ENCODE assay signal across 10 mouse cellular contexts in the genomic region with DNA sequence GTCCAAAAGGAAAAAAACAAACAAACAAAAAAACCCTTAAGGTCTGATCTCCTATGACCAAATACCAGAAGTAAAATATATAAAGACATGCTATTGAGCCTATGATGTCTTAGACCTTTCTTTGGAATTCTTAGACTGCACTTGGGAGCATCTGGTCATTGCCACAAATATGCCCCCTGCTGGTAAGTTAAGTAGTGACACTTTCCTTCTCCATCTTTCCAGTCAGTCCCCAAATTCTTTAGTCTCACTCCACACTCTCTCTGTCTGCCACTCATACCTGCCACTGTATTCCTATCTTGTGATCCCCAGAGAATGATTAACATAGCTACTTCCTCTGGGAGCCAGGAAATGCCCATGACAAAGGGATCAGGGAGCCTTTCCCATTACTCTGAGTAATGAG. TPM values are rescaled to one million over a fixed set of nuclear protein-coding genes. Genes with fewer than 3 reads are reported as not detected.
DNase-seq lines count a peak whose midpoint lies in the region; ATAC-seq and TF ChIP-seq lines count a peak whose summit lies in the region.
"Had no signal": no experiment of that assay in that cellular context is flagged by ENCODE, and none has a peak within 500 bp of the region (broad histone marks: within the 10 kb centered on the region; RNA-seq: fewer than 3 reads in every experiment).

No protein-coding gene starts in this region.

- no peak for ATAC-seq in forebrain, postnatal 0 days
- no peak for ATAC-seq in forebrain, embryonic 15.5 days (replicated peaks)
- ATAC-seq in liver, embryonic 12.5 days, result no peak
- ATAC-seq in erythroid progenitor cell, adult 5-6 weeks (replicated peaks; ENCODE audit: low FRiP score, poor library complexity, severe bottlenecking), result peak; percentile 53; the same call in 1 of the 2 replicates

- no peak overlapping the region for H3K9ac ChIP-seq in forebrain, postnatal 0 days
- H3K9ac ChIP-seq in forebrain, embryonic 15.5 days (replicated peaks), result no peak overlapping the region
- no peak overlapping the region for H3K9ac ChIP-seq in liver, adult 2 months (ENCODE audit: low read depth, low read length)
- H3K9ac ChIP-seq in liver, embryonic 12.5 days, result no peak overlapping the region
- H3K9ac ChIP-seq in MEL (ENCODE audit: control insufficient read depth, low read depth, low read length, poor library complexity, severe bottlenecking), result no peak overlapping the region
- H3K9ac ChIP-seq: liver, embryonic 15.5 days had no signal

- no peaks in the 10 kb centered on the region for H3K36me3 ChIP-seq in forebrain, postnatal 0 days (ENCODE audit: insufficient read depth)
- no peaks in the 10 kb centered on the region for H3K36me3 ChIP-seq in forebrain, embryonic 15.5 days
- no peaks in the 10 kb centered on the region for H3K36me3 ChIP-seq in liver, adult 2 months (ENCODE audit: control insufficient read depth, insufficient read depth, low read length)
- H3K36me3 ChIP-seq in liver, embryonic 12.5 days, result no peaks in the 10 kb centered on the region
- peaks cover 0 to 3% of the 10 kb centered on the region in 2 experiments; a peak in 1 of 4 replicates for H3K36me3 ChIP-seq in MEL (ENCODE audit: control insufficient read depth in 1 of 2, insufficient read depth in 2 of 2, low read length in 2 of 2)
- no peaks in the 10 kb centered on the region for H3K36me3 ChIP-seq in splenic B cell, adult 2 months (ENCODE audit: control insufficient read depth, insufficient read depth, low read length, poor library complexity, severe bottlenecking)
- H3K36me3 ChIP-seq: liver, embryonic 15.5 days had no signal

- no peaks in the 10 kb centered on the region for H3K9me3 ChIP-seq in forebrain, postnatal 0 days (ENCODE audit: low read length)
- no peaks in the 10 kb centered on the region for H3K9me3 ChIP-seq in forebrain, embryonic 15.5 days
- H3K9me3 ChIP-seq in liver, embryonic 12.5 days (replicated peaks), result no peaks in the 10 kb centered on the region
- H3K9me3 ChIP-seq in MEL (replicated peaks; ENCODE audit: insufficient read depth, low read length), result no peaks in the 10 kb centered on the region
- H3K9me3 ChIP-seq: liver, embryonic 15.5 days had no signal

- 0 out of 2 replicates have a peak, but pooled peaks cover 3% of the 10 kb centered on the region for H3K4me1 ChIP-seq in forebrain, postnatal 0 days (ENCODE audit: insufficient read depth)
- peaks cover 11% of the 10 kb centered on the region for H3K4me1 ChIP-seq in forebrain, embryonic 15.5 days
- peaks cover 4% of the 10 kb centered on the region for H3K4me1 ChIP-seq in liver, adult 2 months (ENCODE audit: control insufficient read depth, insufficient read depth, low read length)
- peaks cover 22% of the 10 kb centered on the region for H3K4me1 ChIP-seq in liver, embryonic 12.5 days
- peaks cover 0 to 15% of the 10 kb centered on the region in 2 experiments; a peak in 2 of 4 replicates for H3K4me1 ChIP-seq in MEL (ENCODE audit: control insufficient read depth in 1 of 2, insufficient read depth in 2 of 2, low read length in 2 of 2)

- peak; percentile 72 for TF ChIP-seq RAD21 in MEL (IDR thresholded peaks at IDR 0.05; ENCODE audit: low read depth, low read length)

- no peak overlapping the region for H3K4me3 ChIP-seq in forebrain, postnatal 0 days (ENCODE audit: low read depth, low read length)
- no peak overlapping the region for H3K4me3 ChIP-seq in forebrain, embryonic 15.5 days
- no peak overlapping the region for H3K4me3 ChIP-seq in liver, adult 2 months (ENCODE audit: insufficient read depth, low read depth, low read length)
- no peak overlapping the region for H3K4me3 ChIP-seq in liver, embryonic 12.5 days
- H3K4me3 ChIP-seq in MEL (ENCODE audit: control insufficient read depth in 1 of 2, insufficient read depth in 1 of 2, low read depth in 2 of 2, low read length in 2 of 2), result no peak overlapping the region
- H3K4me3 ChIP-seq: liver, embryonic 15.5 days had no signal

- H3K27ac ChIP-seq in forebrain, postnatal 0 days (ENCODE audit: low read depth, low read length), result no peak overlapping the region
- H3K27ac ChIP-seq in forebrain, embryonic 15.5 days (replicated peaks), result no peak overlapping the region
- no peak overlapping the region for H3K27ac ChIP-seq in liver, adult 2 months (replicated peaks; ENCODE audit: insufficient read depth, low read depth, low read length)
- H3K27ac ChIP-seq in liver, embryonic 12.5 days, result no peak overlapping the region
- no peak overlapping the region for H3K27ac ChIP-seq in MEL (ENCODE audit: control insufficient read depth, low read depth, low read length)
- H3K27ac ChIP-seq: liver, embryonic 15.5 days had no signal

- peak; percentile 80 for TF ChIP-seq CTCF in forebrain, postnatal 0 days (IDR thresholded peaks at IDR 0.05; ENCODE audit: low read depth)
- TF ChIP-seq CTCF in liver, adult 2 months (IDR thresholded peaks at IDR 0.05; ENCODE audit: low read depth, low read length), result peak; percentile 43; the same call in 1 of the 2 replicates
- TF ChIP-seq CTCF in MEL (IDR thresholded peaks at IDR 0.05 in 2 of 3, conservative IDR thresholded peaks at IDR 0.05 in 1 of 3; ENCODE audit: control insufficient read depth in 1 of 3, insufficient read depth in 1 of 3, low read depth in 2 of 3, low read length in 3 of 3, poor library complexity in 1 of 3, severe bottlenecking in 1 of 3), result peak; percentile 41 to 83 (median 75); a peak in 5 of 6 replicates

- peak; percentile 67 for DNase-seq in forebrain, postnatal 0 days
- peak; percentile 43 for DNase-seq in liver, adult 2 months (ENCODE audit: extremely low read depth, low read depth, low spot score)
- DNase-seq in MEL (ENCODE audit: low read depth, low spot score), result peak; percentile 67
- peak; percentile 68 for DNase-seq in splenic B cell, adult 2 months (ENCODE audit: low read depth, low spot score)
- no peak for DNase-seq in gastrocnemius, postnatal 10 days

- H3K4me2 ChIP-seq in forebrain, postnatal 0 days (ENCODE audit: low read depth), result no peak overlapping the region
- no peak overlapping the region for H3K4me2 ChIP-seq in forebrain, embryonic 15.5 days (replicated peaks)
- no peak overlapping the region for H3K4me2 ChIP-seq in liver, embryonic 12.5 days
- H3K4me2 ChIP-seq: liver, embryonic 15.5 days had no signal

- no peaks in the 10 kb centered on the region for H3K79me2 ChIP-seq in liver, adult 2 months (ENCODE audit: control insufficient read depth, insufficient read depth, low read length)
- no peaks in the 10 kb centered on the region for H3K79me2 ChIP-seq in MEL (ENCODE audit: control insufficient read depth, insufficient read depth, low read length, poor library complexity)

- no peaks in the 10 kb centered on the region for H3K27me3 ChIP-seq in forebrain, postnatal 0 days (ENCODE audit: insufficient read depth, low read length)
- 0 out of 2 replicates have a peak, but pooled peaks cover 5% of the 10 kb centered on the region for H3K27me3 ChIP-seq in forebrain, embryonic 15.5 days
- no peaks in the 10 kb centered on the region for H3K27me3 ChIP-seq in liver, adult 2 months (ENCODE audit: control insufficient read depth, insufficient read depth, low read length)
- H3K27me3 ChIP-seq in liver, embryonic 12.5 days (replicated peaks), result peaks cover 31% of the 10 kb centered on the region
- H3K27me3 ChIP-seq in MEL (ENCODE audit: control insufficient read depth in 1 of 2, insufficient read depth in 2 of 2, low read length in 2 of 2), result 0 out of 4 replicates have a peak, but pooled peaks cover 0 to 5% of the 10 kb centered on the region in 2 experiments
- no peaks in the 10 kb centered on the region for H3K27me3 ChIP-seq in splenic B cell, adult 2 months (ENCODE audit: control insufficient read depth, insufficient read depth, low read length, poor library complexity, severe bottlenecking)

- no peak for TF ChIP-seq POLR2A in liver, adult 2 months (IDR thresholded peaks at IDR 0.05; ENCODE audit: extremely low read depth, insufficient read depth, low read length)
- TF ChIP-seq POLR2A in MEL (IDR thresholded peaks at IDR 0.05; ENCODE audit: control insufficient read depth in 1 of 2, insufficient read depth in 1 of 2, low read depth in 1 of 2, low read length in 2 of 2, poor library complexity in 1 of 2), result no peak

- TF ChIP-seq EP300 in MEL (IDR thresholded peaks at IDR 0.05; ENCODE audit: low read depth in 1 of 2, low read length in 2 of 2), result no peak

RNA-seq across cellular contexts. Expression of a gene that starts 2.0 kb away (rescaled TPM):
- 0.15 and 0.57 TPM in 2 replicates for total RNA-seq in forebrain, postnatal 0 days (2014; rRNA removed)
- 0.30 and 0.83 TPM in 2 replicates for polyA plus RNA-seq in forebrain, postnatal 0 days (2015; fragmentation: Nextera tagmentation; extraction: Ambion mirVana)
- not detected in 2 replicates for polyA plus RNA-seq in forebrain, embryonic 15.5 days (2015; fragmentation: Nextera tagmentation; extraction: Ambion mirVana)
- total RNA-seq in liver, adult 2 months (2014; rRNA removed), result 0.46 TPM in 1 of 2 replicates, not detected in the other
- not detected in 2 replicates for polyA plus RNA-seq in liver, adult 2 months (2012; rRNA removed)
- 0.38 TPM in 1 of 2 replicates, not detected in the other for polyA plus RNA-seq in liver, embryonic 12.5 days (2016; fragmentation: Nextera tagmentation; extraction: Ambion mirVana)
- 0.15 TPM in 1 of 2 replicates, not detected in the other for total RNA-seq in MEL (2012; rRNA removed)
- polyA plus RNA-seq in MEL (2012; ENCODE audit: insufficient read depth in 1 of 2, insufficient read length in 2 of 2, low read depth in 1 of 2, low replicate concordance in 2 of 2, missing spikeins in 1 of 2), result under 1 TPM in 1 of 2 experiments, not detected in 1; 0.15 TPM
- not detected in 2 replicates for total RNA-seq in erythroid progenitor cell, adult 5-6 weeks (2015; ENCODE audit: low replicate concordance)
- total RNA-seq in erythroid progenitor cell, adult 5-6 weeks (2017; ENCODE audit: low replicate concordance), result not detected in 2 replicates
- 1,000 to 10,000 TPM; 1,648 to 1,795 TPM for total RNA-seq in gastrocnemius, postnatal 10 days (2021)
- polyA plus RNA-seq: small intestine, adult 2 months had no signal

RNA-seq across cellular contexts. Expression of a gene that starts 9.8 kb away (rescaled TPM):
- total RNA-seq in forebrain, postnatal 0 days (2014; rRNA removed), result 0.15 and 0.24 TPM in 2 replicates
- polyA plus RNA-seq in forebrain, postnatal 0 days (2015; fragmentation: Nextera tagmentation; extraction: Ambion mirVana), result 0.17 and 0.19 TPM in 2 replicates
- polyA plus RNA-seq in forebrain, embryonic 15.5 days (2015; fragmentation: Nextera tagmentation; extraction: Ambion mirVana), result 0.11 and 0.17 TPM in 2 replicates
- 0.09 TPM in 1 of 2 replicates, not detected in the other for total RNA-seq in liver, adult 2 months (2014; rRNA removed)
- polyA plus RNA-seq in liver, adult 2 months (2012; rRNA removed), result 0.10 TPM in 1 of 2 replicates, not detected in the other
- 0.25 and 0.54 TPM in 2 replicates for polyA plus RNA-seq in liver, embryonic 12.5 days (2016; fragmentation: Nextera tagmentation; extraction: Ambion mirVana)
- total RNA-seq in MEL (2012; rRNA removed), result 0.04 TPM in 1 of 2 replicates, not detected in the other
- polyA plus RNA-seq in MEL (2012; ENCODE audit: insufficient read depth in 1 of 2, insufficient read length in 2 of 2, low read depth in 1 of 2, low replicate concordance in 2 of 2, missing spikeins in 1 of 2), result under 1 TPM in 1 of 2 experiments, not detected in 1; 0.06 TPM
- total RNA-seq in erythroid progenitor cell, adult 5-6 weeks (2015; ENCODE audit: low replicate concordance), result not detected in 2 replicates
- not detected in 2 replicates for total RNA-seq in erythroid progenitor cell, adult 5-6 weeks (2017; ENCODE audit: low replicate concordance)
- 100 to 1,000 TPM; 238 to 251 TPM for total RNA-seq in gastrocnemius, postnatal 10 days (2021)

RNA-seq across cellular contexts. Expression of a gene that starts 15.8 kb away (rescaled TPM):
- total RNA-seq in forebrain, postnatal 0 days (2014; rRNA removed), result 65.0 and 86.4 TPM in 2 replicates
- polyA plus RNA-seq in forebrain, postnatal 0 days (2015; fragmentation: Nextera tagmentation; extraction: Ambion mirVana), result 46.0 and 57.1 TPM in 2 replicates
- 83.9 and 85.5 TPM in 2 replicates for polyA plus RNA-seq in forebrain, embryonic 15.5 days (2015; fragmentation: Nextera tagmentation; extraction: Ambion mirVana)
- total RNA-seq in liver, adult 2 months (2014; rRNA removed), result 52.7 and 57.8 TPM in 2 replicates
- 127 and 183 TPM in 2 replicates for polyA plus RNA-seq in liver, adult 2 months (2012; rRNA removed)
- polyA plus RNA-seq in liver, embryonic 12.5 days (2016; fragmentation: Nextera tagmentation; extraction: Ambion mirVana), result 51.9 and 54.6 TPM in 2 replicates
- total RNA-seq in MEL (2012; rRNA removed), result 68.5 and 83.9 TPM in 2 replicates
- polyA plus RNA-seq in MEL (2012; ENCODE audit: insufficient read depth in 1 of 2, insufficient read length in 2 of 2, low read depth in 1 of 2, low replicate concordance in 2 of 2, missing spikeins in 1 of 2), result 100 to 1,000 TPM; 121 to 263 TPM
- total RNA-seq in erythroid progenitor cell, adult 5-6 weeks (2015; ENCODE audit: low replicate concordance), result 53.3 and 56.2 TPM in 2 replicates
- 34.0 and 80.6 TPM in 2 replicates for total RNA-seq in erythroid progenitor cell, adult 5-6 weeks (2017; ENCODE audit: low replicate concordance)
- total RNA-seq in gastrocnemius, postnatal 10 days (2021), result 10 to 100 TPM; 60.5 to 72.0 TPM

RNA-seq across cellular contexts. Expression of a gene that starts 17.5 kb away (rescaled TPM):
- 20.5 and 28.9 TPM in 2 replicates for total RNA-seq in forebrain, postnatal 0 days (2014; rRNA removed)
- 3.0 and 4.8 TPM in 2 replicates for polyA plus RNA-seq in forebrain, postnatal 0 days (2015; fragmentation: Nextera tagmentation; extraction: Ambion mirVana)
- 9.0 and 10.1 TPM in 2 replicates for polyA plus RNA-seq in forebrain, embryonic 15.5 days (2015; fragmentation: Nextera tagmentation; extraction: Ambion mirVana)
- total RNA-seq in liver, adult 2 months (2014; rRNA removed), result 2.9 and 3.0 TPM in 2 replicates
- 1.0 and 1.3 TPM in 2 replicates for polyA plus RNA-seq in liver, adult 2 months (2012; rRNA removed)
- polyA plus RNA-seq in liver, embryonic 12.5 days (2016; fragmentation: Nextera tagmentation; extraction: Ambion mirVana), result 2.2 and 2.3 TPM in 2 replicates
- total RNA-seq in MEL (2012; rRNA removed), result 1.2 and 1.5 TPM in 2 replicates
- polyA plus RNA-seq in MEL (2012; ENCODE audit: insufficient read depth in 1 of 2, insufficient read length in 2 of 2, low read depth in 1 of 2, low replicate concordance in 2 of 2, missing spikeins in 1 of 2), result 1 to 10 TPM in 1 of 2 experiments, not detected in 1; 2.6 TPM
- total RNA-seq in erythroid progenitor cell, adult 5-6 weeks (2015; ENCODE audit: low replicate concordance), result 4.0 and 8.4 TPM in 2 replicates
- 4.7 and 5.5 TPM in 2 replicates for total RNA-seq in erythroid progenitor cell, adult 5-6 weeks (2017; ENCODE audit: low replicate concordance)
- total RNA-seq in gastrocnemius, postnatal 10 days (2021), result 1 to 10 TPM; 8.3 to 8.5 TPM

RNA-seq across cellular contexts. Expression of a gene that starts 36.4 kb away (rescaled TPM):
- total RNA-seq in forebrain, postnatal 0 days (2014; rRNA removed), result 11.2 and 17.9 TPM in 2 replicates
- polyA plus RNA-seq in forebrain, postnatal 0 days (2015; fragmentation: Nextera tagmentation; extraction: Ambion mirVana), result 14.0 and 20.7 TPM in 2 replicates
- 23.1 and 23.9 TPM in 2 replicates for polyA plus RNA-seq in forebrain, embryonic 15.5 days (2015; fragmentation: Nextera tagmentation; extraction: Ambion mirVana)
- total RNA-seq in liver, adult 2 months (2014; rRNA removed), result 3.3 and 3.7 TPM in 2 replicates
- polyA plus RNA-seq in liver, adult 2 months (2012; rRNA removed), result 2.5 and 3.8 TPM in 2 replicates
- polyA plus RNA-seq in liver, embryonic 12.5 days (2016; fragmentation: Nextera tagmentation; extraction: Ambion mirVana), result 10.2 and 11.5 TPM in 2 replicates
- 0.49 and 0.69 TPM in 2 replicates for total RNA-seq in MEL (2012; rRNA removed)
- polyA plus RNA-seq in MEL (2012; ENCODE audit: insufficient read depth in 1 of 2, insufficient read length in 2 of 2, low read depth in 1 of 2, low replicate concordance in 2 of 2, missing spikeins in 1 of 2), result 1 to 10 TPM in 1 of 2 experiments, not detected in 1; 1.8 TPM
- 5.9 and 10.1 TPM in 2 replicates for total RNA-seq in erythroid progenitor cell, adult 5-6 weeks (2015; ENCODE audit: low replicate concordance)
- 6.0 and 10.7 TPM in 2 replicates for total RNA-seq in erythroid progenitor cell, adult 5-6 weeks (2017; ENCODE audit: low replicate concordance)
- total RNA-seq in gastrocnemius, postnatal 10 days (2021), result 10 to 100 TPM in 1 of 2 experiments, 1 to 10 TPM in 1; 9.5 to 11.5 TPM

Comparison
In these comparisons a context has a peak if more than half of its experiments do, and no peak if none do; other contexts are left out.
1. RNA of a gene that starts 2.0 kb away (total RNA-seq): 1,648 to 1,795 TPM in gastrocnemius, postnatal 10 days; 0.15 to 0.57 TPM in forebrain, postnatal 0 days, 0.46 TPM in liver, adult 2 months, 0.15 TPM in MEL and not detected in erythroid progenitor cell, adult 5-6 weeks; every median in the first group is over 1,000 times any median in the second.
2. RNA of a gene that starts 9.8 kb away (total RNA-seq): 238 to 251 TPM in gastrocnemius, postnatal 10 days; 0.15 to 0.24 TPM in forebrain, postnatal 0 days, 0.09 TPM in liver, adult 2 months, 0.04 TPM in MEL and not detected in erythroid progenitor cell, adult 5-6 weeks; every median in the first group is over 100 times any median in the second.
3. Peak in every context shown above with its lines, with median percentiles within 50 percentile points of each other: CTCF ChIP-seq.